Mouse (Mus musculus) forebrain, embryonic 15.5 days (tissue): ENCODE results near the gene Brox. TPM values are rescaled to one million over a fixed set of nuclear protein-coding genes. Genes with fewer than 3 reads are reported as not detected.

Experiments used
- ATAC-seq: fragments of 200-750 bp; cut with Nextera tagmentation; replicated peaks from 2 replicates; pipeline ENCODE4 v1.8.0; 2017; ENCODE audit warnings: mild to moderate bottlenecking, moderate TSS enrichment, moderate library complexity
- H3K27ac ChIP-seq: fragments of 300-500 bp; sonication (generic); replicated peaks from 2 replicates; pipeline ENCODE4 v1.5.1; 2015; ENCODE audit warnings: mild to moderate bottlenecking, inconsistent platforms
- H3K27me3 ChIP-seq: fragments of 300-500 bp; sonication (generic); 2 replicates; pipeline ENCODE4 v1.6.1; 2015; ENCODE audit warnings: inconsistent platforms
- H3K36me3 ChIP-seq: fragments of 300-500 bp; sonication (generic); 2 replicates; pipeline ENCODE4 v1.6.1; 2015; ENCODE audit warnings: mild to moderate bottlenecking, inconsistent platforms
- H3K4me1 ChIP-seq: fragments of 300-500 bp; sonication (generic); 2 replicates; pipeline ENCODE4 v1.6.1; 2015; ENCODE audit warnings: inconsistent platforms
- H3K4me2 ChIP-seq: fragments of 300-500 bp; sonication (generic); replicated peaks from 2 replicates; pipeline ENCODE4 v1.6.1; 2015; ENCODE audit warnings: mild to moderate bottlenecking, inconsistent platforms
- H3K4me3 ChIP-seq: fragments of 300-500 bp; sonication (generic); 2 replicates; pipeline ENCODE4 v1.5.1; 2015; ENCODE audit warnings: mild to moderate bottlenecking, inconsistent platforms
- H3K9ac ChIP-seq: fragments of 300-500 bp; sonication (generic); replicated peaks from 2 replicates; pipeline ENCODE4 v1.6.1; 2015; ENCODE audit warnings: mild to moderate bottlenecking, inconsistent platforms
- H3K9me3 ChIP-seq: fragments of 300-500 bp; sonication (generic); 2 replicates; pipeline ENCODE4 v1.6.1; 2016; ENCODE audit warnings: inconsistent platforms
- WGBS: fragments of 180-500 bp; shearing (Covaris S2); methylation state at CpG from one replicate; pipeline ENCODE4 v1.1.7; 2015; ENCODE audit warnings: mixed read lengths; 5-methylcytosine and 5-hydroxymethylcytosine counted together
- polyA plus RNA-seq: library from polyadenylated mRNA; unstranded; fragments of >200 nt; fragmentation: Nextera tagmentation; extraction: Ambion mirVana; gene quantifications from 2 replicates; pipeline ENCODE4 v1.2.1, GENCODE M21; 2015

Brox gene
- polyA plus RNA-seq, 1 experiment from 2014 or later = 106 TPM

- Histone ChIP-seq H3K4me3 (no peak overlapping the region), H3K27ac (no peak overlapping the region), H3K4me1 (no peaks in the 10 kb centered on the region), H3K36me3 (no peaks in the 10 kb centered on the region), H3K9me3 (no peaks in the 10 kb centered on the region), H3K9ac (no peak overlapping the region), H3K4me2 (no peak overlapping the region), H3K27me3 (no peaks in the 10 kb centered on the region)
- 82% methylated on average over 14 of the region's 14 CpGs for WGBS
- no peak for ATAC-seq
Observed at GRCm38 (mm10) chr1:183265921-183266467, 31.1 kb downstream of the Brox start.

- Histone ChIP-seq H3K27me3 (no peaks in the 10 kb centered on the region), H3K4me1 (no peaks in the 10 kb centered on the region), H3K9me3 (no peaks in the 10 kb centered on the region), H3K4me2 (no peak overlapping the region), H3K4me3 (no peak overlapping the region), H3K36me3 (no peaks in the 10 kb centered on the region), H3K9ac (no peak overlapping the region), H3K27ac (no peak overlapping the region)
- no peak for ATAC-seq
- 78% methylated on average over 13 of the region's 13 CpGs for WGBS
Observed at GRCm38 (mm10) chr1:183264145-183265008, 32.7 kb downstream of the Brox start.

- Histone ChIP-seq H3K36me3 (no peaks in the 10 kb centered on the region), H3K4me2 (no peak overlapping the region), H3K27ac (no peak overlapping the region), H3K4me3 (no peak overlapping the region), H3K27me3 (no peaks in the 10 kb centered on the region), H3K4me1 (peaks cover 7% of the 10 kb centered on the region), H3K9ac (no peak overlapping the region), H3K9me3 (no peaks in the 10 kb centered on the region)
- no peak for ATAC-seq
- 43% methylated on average over 10 of the region's 10 CpGs for WGBS
Observed at GRCm38 (mm10) chr1:183252574-183252973, 44.5 kb downstream of the Brox start.

GRCm38 (mm10) chr1:183251818-183252217 is 45.3 kb downstream of the Brox start:
- H3K4me3 ChIP-seq = no peak overlapping the region
- ATAC-seq = no peak
- no peaks in the 10 kb centered on the region for H3K36me3 ChIP-seq
- no peak overlapping the region for H3K4me2 ChIP-seq
- H3K27me3 ChIP-seq = no peaks in the 10 kb centered on the region
- H3K9me3 ChIP-seq = no peaks in the 10 kb centered on the region
- H3K4me1 ChIP-seq = peaks cover 7% of the 10 kb centered on the region
- 78% methylated on average over 2 of the region's 2 CpGs for WGBS
- H3K27ac ChIP-seq = no peak overlapping the region
- H3K9ac ChIP-seq = no peak overlapping the region

GRCm38 (mm10) chr1:183250612-183251011 is 46.5 kb downstream of the Brox start:
- H3K27ac ChIP-seq = no peak overlapping the region
- no peaks in the 10 kb centered on the region for H3K36me3 ChIP-seq
- no peak overlapping the region for H3K4me3 ChIP-seq
- peaks cover 7% of the 10 kb centered on the region for H3K4me1 ChIP-seq
- H3K4me2 ChIP-seq = no peak overlapping the region
- H3K27me3 ChIP-seq = no peaks in the 10 kb centered on the region
- no peaks in the 10 kb centered on the region for H3K9me3 ChIP-seq
- no peak overlapping the region for H3K9ac ChIP-seq
- WGBS = 72% methylated on average over 4 of the region's 4 CpGs
- no peak for ATAC-seq

GRCm38 (mm10) chr1:183248144-183248543 is 48.9 kb downstream of the Brox start:
- H3K4me3 ChIP-seq = no peak overlapping the region
- no peaks in the 10 kb centered on the region for H3K9me3 ChIP-seq
- no peak overlapping the region for H3K9ac ChIP-seq
- no peak overlapping the region for H3K4me2 ChIP-seq
- ATAC-seq = no peak
- no peak overlapping the region for H3K27ac ChIP-seq
- WGBS = 57% methylated on average over 1 of the region's 1 CpGs
- peaks cover 7% of the 10 kb centered on the region for H3K4me1 ChIP-seq
- no peaks in the 10 kb centered on the region for H3K36me3 ChIP-seq
- no peaks in the 10 kb centered on the region for H3K27me3 ChIP-seq

- no peak overlapping the region for H3K27ac ChIP-seq
- no peaks in the 10 kb centered on the region for H3K9me3 ChIP-seq
- no peaks in the 10 kb centered on the region for H3K4me1 ChIP-seq
- H3K27me3 ChIP-seq = no peaks in the 10 kb centered on the region
- no peaks in the 10 kb centered on the region for H3K36me3 ChIP-seq
- 69% methylated on average over 7 of the region's 7 CpGs for WGBS
- H3K4me3 ChIP-seq = no peak overlapping the region
- no peak for ATAC-seq
- H3K4me2 ChIP-seq = no peak overlapping the region
- no peak overlapping the region for H3K9ac ChIP-seq
Observed at GRCm38 (mm10) chr1:183243293-183243692, 53.8 kb downstream of the Brox start.

GRCm38 (mm10) chr1:183237901-183238300 is 59.2 kb downstream of the Brox start:
- no peak for ATAC-seq
- Histone ChIP-seq H3K4me2 (no peak overlapping the region), H3K4me3 (no peak overlapping the region), H3K36me3 (no peaks in the 10 kb centered on the region), H3K27ac (no peak overlapping the region), H3K4me1 (no peaks in the 10 kb centered on the region), H3K27me3 (no peaks in the 10 kb centered on the region), H3K9ac (no peak overlapping the region), H3K9me3 (no peaks in the 10 kb centered on the region)
- 23% methylated on average over 2 of the region's 2 CpGs for WGBS

GRCm38 (mm10) chr1:183236460-183236859 is 60.6 kb downstream of the Brox start:
- no peak for ATAC-seq
- H3K9me3 ChIP-seq = no peaks in the 10 kb centered on the region
- no peaks in the 10 kb centered on the region for H3K36me3 ChIP-seq
- H3K4me1 ChIP-seq = no peaks in the 10 kb centered on the region
- no peak overlapping the region for H3K9ac ChIP-seq
- no peak overlapping the region for H3K27ac ChIP-seq
- 94% methylated on average over 5 of the region's 5 CpGs for WGBS
- no peak overlapping the region for H3K4me2 ChIP-seq
- H3K27me3 ChIP-seq = no peaks in the 10 kb centered on the region
- no peak overlapping the region for H3K4me3 ChIP-seq

- WGBS = 75% methylated on average over 11 of the region's 11 CpGs
- Histone ChIP-seq H3K4me3 (no peak overlapping the region), H3K9ac (no peak overlapping the region), H3K4me2 (no peak overlapping the region), H3K27ac (no peak overlapping the region), H3K4me1 (no peaks in the 10 kb centered on the region), H3K27me3 (no peaks in the 10 kb centered on the region), H3K36me3 (no peaks in the 10 kb centered on the region), H3K9me3 (no peaks in the 10 kb centered on the region)
- no peak for ATAC-seq
Observed at GRCm38 (mm10) chr1:183233679-183234174, 63.3 kb downstream of the Brox start.

GRCm38 (mm10) chr1:183232985-183233678 is 63.9 kb downstream of the Brox start:
- Histone ChIP-seq H3K4me1 (no peaks in the 10 kb centered on the region), H3K9ac (no peak overlapping the region), H3K4me3 (no peak overlapping the region), H3K36me3 (no peaks in the 10 kb centered on the region), H3K9me3 (no peaks in the 10 kb centered on the region), H3K4me2 (no peak overlapping the region), H3K27ac (no peak overlapping the region), H3K27me3 (no peaks in the 10 kb centered on the region)
- 81% methylated on average over 7 of the region's 7 CpGs for WGBS
- ATAC-seq = no peak

- Histone ChIP-seq H3K27me3 (no peaks in the 10 kb centered on the region), H3K4me1 (no peaks in the 10 kb centered on the region), H3K4me3 (no peak overlapping the region), H3K27ac (no peak overlapping the region), H3K9me3 (no peaks in the 10 kb centered on the region), H3K36me3 (no peaks in the 10 kb centered on the region), H3K4me2 (no peak overlapping the region), H3K9ac (no peak overlapping the region)
- no peak for ATAC-seq
- WGBS = 88% methylated on average over 7 of the region's 7 CpGs
Observed at GRCm38 (mm10) chr1:183227469-183227868, 69.6 kb downstream of the Brox start.
